Mouse (Mus musculus) cerebellum, postnatal 14 days (tissue): ENCODE results near the gene Klf15.
A peak's percentile ranks its signal among the peaks of the same experiment; 100 is the strongest.

Experiments used
- DNase-seq, 2 experiments: peaks; one replicate each; pipeline ENCODE4 v3.0.0; 2021; ENCODE audit warnings: mixed read lengths in 2 of 2

Klf15 gene

DNA sequence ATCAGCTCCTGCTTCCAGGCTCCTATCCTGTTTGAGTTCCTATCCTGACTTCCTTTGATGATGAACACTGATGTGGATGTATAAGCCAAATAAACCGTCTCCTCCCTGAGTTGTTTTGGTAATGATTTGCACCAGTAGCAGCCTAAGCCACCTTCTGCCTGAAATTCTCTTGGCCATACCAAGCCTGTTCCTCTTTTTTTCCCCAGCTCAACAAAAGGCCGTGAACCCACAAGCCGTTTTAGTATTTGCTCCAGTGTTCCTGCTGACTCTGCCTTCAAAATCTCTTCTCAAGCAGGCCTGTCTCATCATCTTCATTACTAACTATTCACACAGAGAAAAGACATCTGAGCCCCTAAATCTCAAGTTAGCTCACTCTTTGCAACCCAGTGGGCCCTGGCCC lies 31.8 kb downstream of the Klf15 start:
- no peak for DNase-seq

DNA sequence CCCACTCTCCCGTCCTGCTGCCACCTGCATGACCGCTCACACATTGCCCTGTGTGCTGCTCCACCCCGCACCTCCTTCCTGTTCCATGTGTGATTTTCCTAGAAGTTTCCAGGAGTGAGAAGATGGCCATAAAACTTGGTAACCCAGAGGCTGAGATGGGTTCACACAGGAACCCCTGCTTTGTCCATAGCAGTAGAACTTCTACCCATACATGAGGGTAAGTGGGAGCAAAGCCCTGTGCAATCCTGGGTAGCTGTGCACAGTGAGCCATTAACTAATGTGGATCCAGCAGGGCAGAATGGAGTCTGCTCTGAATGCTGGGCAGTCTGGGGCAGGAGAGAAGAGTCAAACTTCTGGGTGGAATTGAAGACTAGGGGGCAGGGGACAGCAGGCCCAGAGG lies 32.2 kb downstream of the Klf15 start:
- no peak for DNase-seq

DNA sequence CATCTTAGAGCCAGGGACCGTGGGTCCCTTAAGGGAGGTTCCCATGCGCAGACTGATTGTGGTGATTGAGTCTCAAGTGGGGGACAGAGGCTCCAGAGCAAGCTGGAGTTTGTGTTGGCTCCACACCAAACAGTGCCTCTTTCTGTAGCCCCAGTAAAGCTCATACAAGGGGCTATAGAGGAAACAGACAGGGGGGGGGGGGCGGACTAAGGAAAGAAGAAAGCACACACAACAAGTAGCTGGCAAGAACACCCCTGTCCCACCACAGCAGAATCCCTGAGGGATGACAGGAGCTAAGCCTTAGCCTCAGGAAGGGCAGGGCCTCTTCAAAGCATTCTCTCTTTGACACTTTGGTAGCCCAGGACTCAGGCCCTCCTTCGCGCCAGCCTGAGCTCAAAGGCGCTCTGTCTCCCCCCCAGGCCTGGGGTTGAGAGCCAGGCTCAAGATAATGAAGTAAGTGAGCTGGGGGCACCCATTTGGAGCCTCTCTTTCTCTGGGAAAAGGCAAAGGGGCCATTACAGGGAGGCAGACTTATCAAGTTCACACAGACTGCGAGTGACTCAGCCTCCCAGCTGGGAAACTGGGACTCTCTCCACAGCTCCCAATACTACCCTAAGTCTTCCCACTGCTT lies 33.0 kb downstream of the Klf15 start:
- DNase-seq = no peak

GRCm38 (mm10) chr6:90496217-90496616 lies 33.8 kb downstream of the Klf15 start:
- no peak for DNase-seq

GRCm38 (mm10) chr6:90499509-90499908 lies 37.1 kb downstream of the Klf15 start:
- DNase-seq = no peak

- peak in 1 of 2 experiments; percentile 32 for DNase-seq
Measured at GRCm38 (mm10) chr6:90501222-90501940, 39.0 kb downstream of the Klf15 start.

DNA sequence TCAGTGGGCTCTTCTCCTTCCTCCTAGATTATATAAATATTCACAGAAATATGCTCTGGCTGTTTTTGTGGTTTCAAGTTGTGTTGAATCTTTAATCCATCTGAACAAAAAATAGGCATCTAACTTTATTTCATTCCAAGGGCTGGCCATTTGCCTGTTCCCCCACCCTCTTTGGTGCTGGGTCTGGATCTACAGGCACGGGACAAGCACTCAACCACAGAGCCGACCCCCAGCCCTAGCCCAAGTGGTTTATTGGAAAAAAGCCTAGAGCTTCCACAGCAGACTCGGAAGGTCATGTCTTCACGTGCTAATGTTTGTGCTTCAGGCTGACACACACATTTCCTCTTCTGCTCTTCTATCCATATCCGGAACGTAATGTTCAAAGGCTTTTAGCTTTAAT lies 43.5 kb downstream of the Klf15 start:
- peak; percentile 23 to 32 for DNase-seq

GRCm38 (mm10) chr6:90506673-90507311 lies 44.4 kb downstream of the Klf15 start:
- peak; percentile 97 to 98 for DNase-seq

GRCm38 (mm10) chr6:90507443-90507842 lies 45.1 kb downstream of the Klf15 start:
- DNase-seq = no peak

GRCm38 (mm10) chr6:90508197-90508624 lies 45.8 kb downstream of the Klf15 start:
- peak; percentile 49 to 52 for DNase-seq

GRCm38 (mm10) chr6:90509085-90509484 lies 46.7 kb downstream of the Klf15 start:
- peak; percentile 55 to 61 for DNase-seq

DNA sequence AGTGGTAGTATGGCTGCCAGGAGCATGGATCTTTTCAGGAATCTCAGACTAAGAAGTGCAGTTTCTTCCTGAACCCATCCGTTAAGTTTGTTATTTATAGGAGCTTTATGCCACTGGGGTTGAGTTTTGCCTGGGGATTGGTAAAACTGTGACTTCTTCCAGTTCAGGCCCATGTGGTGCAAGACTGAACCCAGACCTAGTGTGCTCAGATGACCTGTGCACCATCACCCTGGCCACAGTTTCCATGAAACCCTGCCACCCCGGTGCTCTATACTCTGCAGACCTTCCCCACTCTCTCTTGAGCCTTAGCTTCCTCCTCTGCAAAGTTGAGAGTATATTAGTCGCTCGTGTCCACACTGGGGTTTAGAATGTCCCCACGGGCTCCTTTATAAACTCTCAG lies 50.0 kb downstream of the Klf15 start:
- DNase-seq = no peak

GRCm38 (mm10) chr6:90513074-90513856 lies 50.9 kb downstream of the Klf15 start:
- DNase-seq = no peak

DNA sequence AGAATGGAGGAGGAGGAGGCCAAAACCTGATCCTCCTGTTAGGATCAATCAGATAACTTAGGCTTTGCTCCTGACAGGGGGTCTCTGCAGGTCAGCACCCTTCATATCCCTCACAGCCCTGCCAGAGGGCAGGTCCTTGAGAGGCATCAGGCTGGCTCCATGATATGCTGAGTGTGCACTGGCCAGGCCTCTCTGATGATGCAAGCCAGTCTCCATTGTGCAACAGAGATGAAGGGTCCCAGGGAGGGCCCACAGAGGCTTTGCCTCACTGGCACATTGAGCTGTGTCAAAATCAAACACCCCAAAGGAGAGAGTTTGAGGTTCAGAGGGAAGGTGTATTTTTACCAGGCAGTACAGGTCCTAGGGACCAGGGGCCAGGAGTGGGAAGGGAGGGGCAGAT lies 52.0 kb downstream of the Klf15 start:
- no peak for DNase-seq

- DNase-seq = peak; percentile 97 to 98
Measured at GRCm38 (mm10) chr6:90514883-90515405, 52.6 kb downstream of the Klf15 start.

DNA sequence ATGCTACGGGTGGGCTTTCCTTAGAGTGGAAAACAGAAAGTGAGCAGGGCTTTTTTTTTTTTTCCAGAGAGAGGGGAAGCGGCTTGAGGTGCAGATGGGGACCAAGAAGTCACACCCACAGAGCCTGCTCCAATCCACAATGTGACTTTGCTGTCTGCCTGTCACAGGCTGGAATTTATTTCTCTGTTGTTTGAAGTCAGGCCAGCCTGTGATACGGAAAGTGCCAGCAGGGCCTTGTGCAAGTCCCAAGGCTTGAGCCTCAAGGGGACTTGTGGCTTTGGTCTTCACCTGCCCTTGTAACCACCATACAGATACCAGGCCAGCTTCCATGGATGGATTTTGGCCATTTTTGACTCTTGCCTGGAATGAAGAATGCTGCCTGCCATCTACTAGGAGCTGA lies 56.5 kb downstream of the Klf15 start:
- DNase-seq = no peak

- no peak for DNase-seq
Measured at GRCm38 (mm10) chr6:90519375-90519774, 57.0 kb downstream of the Klf15 start.
